Mouse (Mus musculus) ovary, adult 10 weeks (tissue): ENCODE results near the gene Zfp979. TPM values are rescaled to one million over a fixed set of nuclear protein-coding genes. Genes with fewer than 3 reads are reported as not detected.

ENCODE experiments used
- polyA plus RNA-seq: library from polyadenylated mRNA; stranded (reverse); fragments of 350-450 nt; fragmentation: Illumina TruSeq; extraction: RNeasy Lipid Tissue Mini Kit (QIAGEN cat#74804); gene quantifications from one replicate; pipeline ENCODE4 v1.2.3, GENCODE M21; 2014

Zfp979 gene
- 73.2 TPM for polyA plus RNA-seq

GRCm38 (mm10) chr4:147642413-147642812, at the start of gene Zfp979:
Gene Zfp979, minus strand, starts transcription at chr4:147642513.

Other genes with a start within 250 kb of the Zfp979 start
- gene Zfp982, start 150.1 kb downstream of the Zfp979 start, polyA plus RNA-seq: 95.9 TPM
- 2.1 TPM for gene Gm16503, start 102.3 kb downstream of the Zfp979 start, polyA plus RNA-seq
- 0.97 TPM for gene Zfp985, start 89.2 kb downstream of the Zfp979 start, polyA plus RNA-seq
- 2.7 TPM for gene Zfp534, start 60.0 kb upstream of the Zfp979 start, polyA plus RNA-seq
- gene Zfp984, start 167.3 kb upstream of the Zfp979 start, polyA plus RNA-seq: 125 TPM
- gene Zfp933, start 205.9 kb upstream of the Zfp979 start, polyA plus RNA-seq: 39.9 TPM
- not detected for gene Miip, start 226.3 kb upstream of the Zfp979 start, polyA plus RNA-seq
- gene Fv1, start 226.5 kb upstream of the Zfp979 start, polyA plus RNA-seq: 7.5 TPM